11 mouse cellular contexts compared by ENCODE assay signal in the genomic region with DNA sequence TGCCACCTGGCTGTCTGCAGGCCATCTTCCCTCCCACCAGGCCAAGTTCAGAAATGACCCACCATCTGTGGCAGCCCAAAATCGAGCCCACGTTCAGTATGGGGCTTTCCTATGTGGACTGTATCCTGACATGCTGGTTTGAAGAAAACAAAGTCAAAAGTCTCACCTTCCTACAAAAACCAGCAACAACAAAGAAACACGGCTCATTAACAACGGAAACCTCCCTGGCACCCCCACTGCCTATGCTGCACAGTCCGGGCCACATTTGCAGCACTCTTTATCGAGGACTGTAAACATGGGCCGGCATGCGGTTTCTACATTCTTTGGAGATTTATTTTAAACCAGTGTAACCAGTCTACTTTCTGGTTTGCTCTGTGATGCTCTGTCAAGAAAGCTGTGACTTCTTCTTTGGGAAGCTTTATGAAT.
A peak's percentile ranks its signal among the peaks of the same experiment; 100 is the strongest.
DNase-seq lines count a peak whose midpoint lies in the region; ATAC-seq and TF ChIP-seq lines count a peak whose summit lies in the region.
"Had no signal": no experiment of that assay in that cellular context is flagged by ENCODE, and none has a peak within 500 bp of the region (broad histone marks: within the 10 kb centered on the region; RNA-seq: fewer than 3 reads in every experiment).

No protein-coding gene starts in this region.

- H3K9ac ChIP-seq in heart, embryonic 14.5 days (ENCODE audit: low read length): no peak overlapping the region; the same call in 1 of the 2 replicates
- H3K9ac ChIP-seq in neural tube, embryonic 13.5 days: peak overlapping the region; percentile 60
- peak overlapping the region; percentile 58 for H3K9ac ChIP-seq in hindbrain, postnatal 0 days (replicated peaks; ENCODE audit: low read length)
- H3K9ac ChIP-seq in stomach, postnatal 0 days (ENCODE audit: low read length): no peak overlapping the region

- no peaks in the 10 kb centered on the region for H3K9me3 ChIP-seq in heart, embryonic 14.5 days (ENCODE audit: control insufficient read depth, low read length)
- H3K9me3 ChIP-seq in neural tube, embryonic 13.5 days: no peaks in the 10 kb centered on the region
- no peaks in the 10 kb centered on the region for H3K9me3 ChIP-seq in hindbrain, postnatal 0 days (ENCODE audit: low read length)
- H3K9me3 ChIP-seq in stomach, postnatal 0 days (ENCODE audit: control insufficient read depth, low read length): no peaks in the 10 kb centered on the region

- 78% methylated on average over 8 of the region's 8 CpGs for WGBS in heart, embryonic 14.5 days
- WGBS in neural tube, embryonic 13.5 days: 80% methylated on average over 8 of the region's 8 CpGs
- WGBS in hindbrain, postnatal 0 days: 44% methylated on average over 8 of the region's 8 CpGs
- 36% methylated on average over 8 of the region's 8 CpGs for WGBS in stomach, postnatal 0 days

- H3K4me2 ChIP-seq in heart, embryonic 14.5 days (ENCODE audit: low read length): peak overlapping the region; percentile 25
- peak overlapping the region; percentile 77 for H3K4me2 ChIP-seq in neural tube, embryonic 13.5 days
- H3K4me2 ChIP-seq in hindbrain, postnatal 0 days (ENCODE audit: low read depth, low read length): peak overlapping the region; percentile 74
- peak overlapping the region; percentile 31 for H3K4me2 ChIP-seq in stomach, postnatal 0 days (replicated peaks; ENCODE audit: low read depth)
- H3K4me2 ChIP-seq: liver, embryonic 11.5 days had no signal

- intact Hi-C loops in heart, postnatal 25 days (cut with DNase I): no loop called here

- H3K27me3 ChIP-seq in heart, embryonic 14.5 days (ENCODE audit: control insufficient read depth, insufficient read depth, low read length): no peaks in the 10 kb centered on the region
- no peaks in the 10 kb centered on the region for H3K27me3 ChIP-seq in neural tube, embryonic 13.5 days
- no peaks in the 10 kb centered on the region for H3K27me3 ChIP-seq in hindbrain, postnatal 0 days (ENCODE audit: insufficient read depth, low read length)
- H3K27me3 ChIP-seq in stomach, postnatal 0 days (ENCODE audit: control insufficient read depth, insufficient read depth, low read length): no peaks in the 10 kb centered on the region

- ATAC-seq in heart, embryonic 14.5 days (ENCODE audit: insufficient number of reproducible peaks, insufficient read depth, low FRiP score, low read depth): no peak
- ATAC-seq in neural tube, embryonic 13.5 days (ENCODE audit: low read depth): no peak
- ATAC-seq in hindbrain, postnatal 0 days: no peak
- ATAC-seq in stomach, postnatal 0 days (ENCODE audit: low FRiP score, low TSS enrichment): peak; percentile 65; the same call in 1 of the 2 replicates
- ATAC-seq: activated CD4-positive, CD25-positive, alpha-beta regulatory T cell, adult 4 months had no signal

- H3K4me3 ChIP-seq in heart, embryonic 14.5 days (ENCODE audit: control insufficient read depth in 1 of 2, insufficient read depth in 1 of 2, low read depth in 1 of 2, low read length in 2 of 2): no peak overlapping the region
- H3K4me3 ChIP-seq in neural tube, embryonic 13.5 days: peak overlapping the region; percentile 30
- H3K4me3 ChIP-seq in hindbrain, postnatal 0 days (ENCODE audit: low read length): peak overlapping the region; percentile 81
- H3K4me3 ChIP-seq in stomach, postnatal 0 days (ENCODE audit: low read depth, low read length): no peak overlapping the region

- TF ChIP-seq CTCF in hindbrain, postnatal 0 days (IDR thresholded peaks at IDR 0.05; ENCODE audit: low read depth): no peak
- no peak for TF ChIP-seq CTCF in stomach, postnatal 0 days (IDR thresholded peaks at IDR 0.05; ENCODE audit: low read depth)

- no peak overlapping the region for H3K27ac ChIP-seq in heart, embryonic 14.5 days (replicated peaks in 1 of 2; ENCODE audit: control insufficient read depth in 1 of 2, insufficient read depth in 1 of 2, low read depth in 2 of 2, low read length in 2 of 2)
- H3K27ac ChIP-seq in neural tube, embryonic 13.5 days (replicated peaks): peak overlapping the region; percentile 82
- peak overlapping the region; percentile 86 for H3K27ac ChIP-seq in hindbrain, postnatal 0 days
- H3K27ac ChIP-seq in stomach, postnatal 0 days (replicated peaks): peak overlapping the region; percentile 30; the same call in 1 of the 2 replicates

- peak; percentile 58 for TF ChIP-seq EP300 in stomach, postnatal 0 days (optimal IDR thresholded peaks at IDR 0.05)

- H3K36me3 ChIP-seq in heart, embryonic 14.5 days (ENCODE audit: control insufficient read depth, insufficient read depth, low read length): peaks cover 44% of the 10 kb centered on the region
- H3K36me3 ChIP-seq in neural tube, embryonic 13.5 days: peaks cover 14% of the 10 kb centered on the region; the same call in 1 of the 2 replicates
- H3K36me3 ChIP-seq in hindbrain, postnatal 0 days (ENCODE audit: insufficient read depth, low read length): 0 out of 2 replicates have a peak, but pooled peaks cover 6% of the 10 kb centered on the region
- peaks cover 6% of the 10 kb centered on the region; the same call in 1 of the 2 replicates for H3K36me3 ChIP-seq in stomach, postnatal 0 days (ENCODE audit: control insufficient read depth, insufficient read depth, low read length)

- peaks cover 27 to 71% of the 10 kb centered on the region in 2 experiments for H3K4me1 ChIP-seq in heart, embryonic 14.5 days (ENCODE audit: control insufficient read depth in 2 of 2, insufficient read depth in 2 of 2, low read length in 2 of 2)
- peaks cover 70% of the 10 kb centered on the region for H3K4me1 ChIP-seq in neural tube, embryonic 13.5 days (replicated peaks)
- no peaks in the 10 kb centered on the region for H3K4me1 ChIP-seq in hindbrain, postnatal 0 days (ENCODE audit: insufficient read depth, low read length)
- peaks cover 11% of the 10 kb centered on the region for H3K4me1 ChIP-seq in stomach, postnatal 0 days (replicated peaks; ENCODE audit: control insufficient read depth, insufficient read depth)

- no peak for DNase-seq in heart, postnatal 25 days (ENCODE audit: low spot score)
- no peak for DNase-seq in neural tube, embryonic 10.5 days (ENCODE audit: extremely low spot score, low spot score)
- peak; percentile 44 for DNase-seq in hindbrain, postnatal 0 days (ENCODE audit: low spot score)
- DNase-seq in stomach, postnatal 0 days (ENCODE audit: low spot score): peak; percentile 55
- DNase-seq in ovary, postnatal 14 days (ENCODE audit: low spot score): no peak
- no peak for DNase-seq in urinary bladder, adult 2 months (ENCODE audit: low spot score)
- DNase-seq: kidney, postnatal 10 days had no signal

Comparison
In these comparisons a context has a peak if more than half of its experiments do, and no peak if none do; other contexts are left out.
1. H3K27ac ChIP-seq: peak in neural tube, embryonic 13.5 days (single experiment), hindbrain, postnatal 0 days (single experiment) and stomach, postnatal 0 days (single experiment); none in heart, embryonic 14.5 days (0 of 2).
2. H3K4me2 ChIP-seq: peak in every context shown above with its lines; median percentile 77 in neural tube, embryonic 13.5 days; 74 in hindbrain, postnatal 0 days; 31 in stomach, postnatal 0 days; 25 in heart, embryonic 14.5 days.
3. H3K4me3 ChIP-seq: peak in neural tube, embryonic 13.5 days (single experiment) and hindbrain, postnatal 0 days (single experiment); none in heart, embryonic 14.5 days (0 of 2) and stomach, postnatal 0 days (single experiment).
4. H3K9ac ChIP-seq: peak in neural tube, embryonic 13.5 days (single experiment) and hindbrain, postnatal 0 days (single experiment); none in heart, embryonic 14.5 days (single experiment) and stomach, postnatal 0 days (single experiment).
5. DNase-seq: peak in hindbrain, postnatal 0 days (single experiment) and stomach, postnatal 0 days (single experiment); none in heart, postnatal 25 days (single experiment), neural tube, embryonic 10.5 days (single experiment), ovary, postnatal 14 days (single experiment) and urinary bladder, adult 2 months (single experiment).